Mouse (Mus musculus) cerebellum, postnatal 36 days (tissue): Measurements from ENCODE around the gene Cecr2.
"Not testable (repeated sequence)": the region's sequence is repeated elsewhere in the genome, so short reads cannot be mapped to it uniquely, and the experiment has no call there.

Experiments
- DNase-seq, 2 experiments: peaks; one replicate each; pipeline ENCODE4 v3.0.0; 2021 to 2022; ENCODE audit warnings: mixed read lengths in 2 of 2

Gene Cecr2

GRCm38 (mm10) chr6:120773763-120774162 is 107.6 kb downstream of the Cecr2 start:
- DNase-seq: no peak

DNA sequence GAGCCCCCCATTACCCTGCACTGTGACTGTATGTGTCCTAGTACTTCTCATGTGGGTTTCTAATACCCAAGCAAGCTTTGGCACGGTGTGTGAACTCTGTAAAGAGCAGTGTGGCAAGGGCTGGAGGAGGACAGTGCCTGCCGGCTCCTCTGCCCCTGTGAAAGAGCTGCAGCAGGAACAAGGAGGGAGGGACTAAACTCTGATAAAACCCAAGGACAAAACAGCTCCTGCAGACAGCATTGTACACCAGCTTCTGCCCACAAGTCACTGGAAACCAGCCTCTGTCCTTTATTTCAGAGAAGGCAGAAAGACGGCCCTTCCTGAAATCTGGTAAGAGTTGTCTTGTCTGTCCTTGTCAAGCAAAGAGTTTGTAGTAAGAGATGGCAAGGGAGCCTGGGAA is 110.1 kb downstream of the Cecr2 start:
- DNase-seq: no peak

GRCm38 (mm10) chr6:120777533-120777932 is 111.4 kb downstream of the Cecr2 start:
- DNase-seq: no peak

- no peak for DNase-seq
Observed at GRCm38 (mm10) chr6:120778226-120778625, 112.1 kb downstream of the Cecr2 start.

GRCm38 (mm10) chr6:120782948-120783347 is 116.8 kb downstream of the Cecr2 start:
- DNase-seq: no peak

- no peak for DNase-seq
Observed at GRCm38 (mm10) chr6:120784351-120784750, 118.2 kb downstream of the Cecr2 start.

GRCm38 (mm10) chr6:120788068-120788607 is 122.0 kb downstream of the Cecr2 start:
- DNase-seq: no peak

DNA sequence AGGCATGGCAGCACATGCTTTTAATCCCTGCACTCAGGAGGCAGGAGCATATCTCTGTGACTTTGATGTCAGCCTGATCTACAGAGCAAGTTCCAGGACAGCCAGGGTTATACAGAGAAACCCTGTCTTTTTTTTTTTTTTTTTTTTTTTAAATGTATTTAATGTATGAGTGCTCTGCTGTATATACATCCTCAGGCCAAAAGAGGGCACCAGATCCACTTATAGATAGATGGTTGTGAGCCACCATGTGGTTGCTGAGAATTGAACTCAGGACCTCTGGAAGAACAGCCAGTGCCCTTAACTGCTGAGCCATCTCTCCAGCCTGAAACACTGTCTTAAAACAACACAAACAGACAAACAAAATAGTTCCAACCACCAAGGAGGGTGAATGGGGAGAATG is 122.7 kb downstream of the Cecr2 start:
- no peak for DNase-seq

- DNase-seq: no peak
Observed at GRCm38 (mm10) chr6:120790153-120790552, 124.0 kb downstream of the Cecr2 start.

- no peak for DNase-seq
Observed at GRCm38 (mm10) chr6:120790717-120791116, 124.5 kb downstream of the Cecr2 start.

GRCm38 (mm10) chr6:120792947-120793346 is 126.8 kb downstream of the Cecr2 start:
- DNase-seq: no peak

- no peak for DNase-seq
Observed at GRCm38 (mm10) chr6:120795422-120796086, 129.4 kb downstream of the Cecr2 start.

- peak in 1 of 2 experiments; percentile 19 for DNase-seq
Observed at GRCm38 (mm10) chr6:120796111-120796510, 129.9 kb downstream of the Cecr2 start.

DNA sequence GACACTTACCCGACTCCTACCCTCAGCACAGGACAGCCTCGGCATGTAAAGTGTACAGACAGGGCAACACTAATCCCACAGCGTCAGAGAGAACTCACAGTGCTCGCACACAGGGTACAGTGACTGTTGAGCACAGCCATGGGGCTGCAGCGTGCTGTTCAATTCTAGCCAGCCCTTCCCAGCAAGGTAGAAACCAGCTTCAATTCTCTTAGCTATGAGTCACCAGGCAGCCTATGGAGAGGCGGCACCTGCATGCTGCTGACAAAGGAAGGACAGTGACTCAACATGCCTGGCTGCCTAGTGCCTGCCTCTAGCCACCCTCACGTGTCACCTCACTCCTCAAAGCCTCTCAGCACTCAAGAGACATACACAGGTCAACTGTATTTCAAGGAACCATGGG is 131.8 kb downstream of the Cecr2 start:
- peak; percentile 29 to 32 for DNase-seq

- DNase-seq: no peak
Observed at GRCm38 (mm10) chr6:120798905-120799304, 132.7 kb downstream of the Cecr2 start.

- no peak for DNase-seq
Observed at GRCm38 (mm10) chr6:120799581-120800041, 133.4 kb downstream of the Cecr2 start.

- DNase-seq: no peak
Observed at GRCm38 (mm10) chr6:120806999-120807737, 141.0 kb downstream of the Cecr2 start.

- DNase-seq: no peak
Observed at GRCm38 (mm10) chr6:120807738-120808081, 141.5 kb downstream of the Cecr2 start.

DNA sequence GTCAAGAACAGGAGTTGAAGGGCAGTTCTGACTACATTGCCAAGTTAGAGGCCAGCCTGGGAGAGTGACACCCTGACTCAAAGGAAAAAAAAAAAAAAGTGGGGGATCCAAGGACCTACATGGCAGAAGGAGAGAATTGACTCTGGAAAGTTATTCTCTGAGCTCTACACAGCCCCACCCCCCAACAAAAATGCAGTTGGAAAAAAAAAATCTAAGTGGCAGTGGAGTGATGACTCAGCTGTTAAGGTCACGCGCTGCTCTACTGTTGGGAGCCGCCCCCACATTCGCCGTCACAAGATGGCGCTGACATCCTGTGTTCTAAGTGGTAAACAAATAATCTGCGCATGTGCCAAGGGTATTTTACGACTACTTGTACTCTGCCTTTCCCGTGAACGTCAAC is 145.8 kb downstream of the Cecr2 start:
- not testable (repeated sequence) for DNase-seq

- no peak for DNase-seq
Observed at GRCm38 (mm10) chr6:120819294-120819693, 153.1 kb downstream of the Cecr2 start.

- DNase-seq: no peak
Observed at GRCm38 (mm10) chr6:120820144-120820543, 154.0 kb downstream of the Cecr2 start.
